Mouse (Mus musculus) thymus, adult 2 months (tissue): ENCODE data around the gene Efcab6.

ENCODE experiments used
- CTCF ChIP-seq: fragments of 200-500 bp; IDR thresholded peaks from 2 replicates; pipeline ENCODE4 v1.5.1; 2012; ENCODE audit warnings: mild to moderate bottlenecking, control low read depth, low read length, moderate library complexity, borderline replicate concordance; ENCODE audit not compliant: control insufficient read depth, poor library complexity, insufficient read depth; ENCODE audit errors: extremely low read depth
- POLR2A ChIP-seq: fragments of 200-500 bp; IDR thresholded peaks from 2 replicates; pipeline ENCODE4 v1.6.1; 2012; ENCODE audit warnings: mild to moderate bottlenecking, low read length, control low read depth, moderate library complexity; ENCODE audit not compliant: control insufficient read depth, poor library complexity, insufficient read depth; ENCODE audit errors: extremely low read depth

- TF ChIP-seq POLR2A: no peak
- no peak for TF ChIP-seq CTCF
Observed at GRCm38 (mm10) chr15:84096051-84096450, 30.9 kb upstream of the Efcab6 start.
